Mouse (Mus musculus) MEL-GATA-1-ER (cell line): ENCODE results near the gene Kcnj2.

Experiments
- DNase-seq: peaks from one replicate; pipeline ENCODE4 v3.0.0-alpha.2; 2012; ENCODE audit warnings: low read depth; ENCODE audit errors: extremely low read depth

Gene Kcnj2

DNA sequence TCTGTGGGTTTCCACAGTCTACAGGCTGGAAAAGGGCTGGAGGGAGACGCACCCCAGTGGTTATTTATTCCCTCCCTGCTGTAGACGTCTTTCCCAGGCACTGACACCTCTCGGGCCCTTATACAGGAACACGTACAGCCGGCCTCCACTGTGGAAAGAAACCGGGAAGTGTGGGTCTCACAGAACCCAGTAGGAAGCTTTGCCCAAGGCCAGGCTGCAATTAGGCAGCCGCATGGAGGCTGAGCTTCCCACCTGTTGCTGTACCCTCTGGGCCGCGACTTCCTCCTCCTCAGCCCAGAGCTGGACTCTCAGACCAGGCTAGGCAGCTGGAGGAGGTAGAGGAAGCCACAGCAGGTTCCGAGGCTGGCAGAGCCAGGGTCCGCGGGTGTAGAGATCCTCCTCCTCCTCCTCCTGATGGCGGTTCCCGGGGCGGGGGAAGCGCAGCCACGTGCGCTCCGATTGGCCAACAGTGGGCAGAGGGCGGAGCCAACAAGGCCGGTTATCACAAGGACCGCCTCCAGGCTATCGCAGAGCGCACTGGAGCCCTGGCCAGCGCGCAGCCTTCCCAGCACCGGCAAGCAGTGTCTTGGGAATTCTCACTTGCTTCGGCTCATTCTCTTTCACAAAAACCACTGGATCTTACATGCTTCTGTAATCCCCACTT, at the start of gene Kcnj2:
Gene Kcnj2 (plus strand): TSS at position 530 of the 664 bp plus-strand sequence.
- DNase-seq: no peak

GRCm38 (mm10) chr11:111016206-111016605, 49.8 kb upstream of the Kcnj2 start:
- no peak for DNase-seq

DNA sequence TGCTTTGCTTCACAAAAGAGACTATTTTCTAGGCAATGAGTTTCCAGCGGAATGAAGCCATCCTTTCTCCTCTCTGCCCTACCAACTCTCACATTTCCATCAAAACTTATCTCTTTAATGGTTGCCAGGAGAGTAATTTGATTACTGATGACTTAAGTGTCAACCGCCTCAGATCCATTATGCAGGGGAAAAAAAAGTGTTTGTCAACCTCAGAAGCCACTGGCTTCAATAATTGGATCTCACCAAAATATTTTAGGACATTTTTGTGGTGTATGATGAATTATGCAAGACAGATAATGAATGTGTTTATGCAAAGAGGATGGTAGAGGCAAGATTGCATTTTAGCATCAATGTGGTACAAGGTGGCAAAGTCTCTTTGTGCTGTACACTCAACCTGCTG, 45.8 kb upstream of the Kcnj2 start:
- DNase-seq: no peak

DNA sequence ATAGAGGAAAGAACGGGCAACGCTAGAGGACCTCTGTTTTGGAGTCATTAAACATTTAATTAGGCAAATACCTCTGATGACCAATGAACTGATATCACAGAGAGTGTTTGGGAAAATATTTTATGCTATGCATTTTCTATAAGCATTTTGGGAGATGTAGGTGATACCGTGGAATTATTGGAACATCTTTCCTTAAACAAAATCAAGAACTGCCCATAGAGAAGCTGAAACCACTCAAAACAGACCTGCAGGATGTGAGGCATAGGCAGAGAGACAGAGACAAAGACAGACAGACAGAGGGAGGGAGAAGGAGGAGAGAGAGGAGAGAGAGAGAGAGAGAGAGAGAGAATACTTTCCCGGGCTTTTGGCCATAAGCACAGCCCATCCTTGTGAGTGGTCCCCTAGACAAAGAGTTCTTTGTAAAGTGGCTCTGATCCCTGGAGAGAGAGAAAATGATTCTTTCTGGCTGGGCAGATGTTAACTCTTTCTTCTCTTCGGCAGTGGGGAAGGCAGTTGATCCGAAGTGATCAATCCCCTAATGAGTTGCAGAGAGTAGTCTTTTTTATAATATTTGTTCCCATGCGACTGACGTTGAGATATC, 43.2 kb upstream of the Kcnj2 start:
- DNase-seq: no peak

- no peak for DNase-seq
These were observed 23.8 kb upstream of the Kcnj2 start for GRCm38 (mm10) chr11:111042175-111042574.

DNA sequence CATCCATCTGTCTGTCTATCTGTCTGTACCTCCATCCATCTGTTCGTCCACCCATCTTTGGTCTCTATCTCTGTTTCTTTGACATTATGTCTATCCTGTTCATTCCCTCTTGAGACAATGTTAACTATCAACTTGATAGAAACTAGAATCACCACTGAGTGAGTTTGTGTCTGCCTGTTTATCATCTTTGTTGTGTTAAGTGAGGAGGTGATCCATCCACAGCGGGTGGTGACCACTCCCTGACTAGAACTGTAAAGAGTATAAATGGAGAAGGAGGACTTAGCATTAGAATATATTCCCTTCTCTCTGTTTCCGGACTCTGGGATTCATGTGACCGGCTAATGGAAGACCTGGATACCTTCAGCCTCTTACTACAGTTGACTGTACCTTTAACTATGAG, 22.7 kb upstream of the Kcnj2 start:
- no peak for DNase-seq

- DNase-seq: no peak
These were observed 11.7 kb upstream of the Kcnj2 start for GRCm38 (mm10) chr11:111054252-111054651.

- no peak for DNase-seq
These were observed 10.8 kb upstream of the Kcnj2 start for GRCm38 (mm10) chr11:111054854-111055822.

GRCm38 (mm10) chr11:111056030-111056429, 9.9 kb upstream of the Kcnj2 start:
- DNase-seq: no peak

- DNase-seq: no peak
These were observed 8.5 kb upstream of the Kcnj2 start for GRCm38 (mm10) chr11:111057435-111057834.

DNA sequence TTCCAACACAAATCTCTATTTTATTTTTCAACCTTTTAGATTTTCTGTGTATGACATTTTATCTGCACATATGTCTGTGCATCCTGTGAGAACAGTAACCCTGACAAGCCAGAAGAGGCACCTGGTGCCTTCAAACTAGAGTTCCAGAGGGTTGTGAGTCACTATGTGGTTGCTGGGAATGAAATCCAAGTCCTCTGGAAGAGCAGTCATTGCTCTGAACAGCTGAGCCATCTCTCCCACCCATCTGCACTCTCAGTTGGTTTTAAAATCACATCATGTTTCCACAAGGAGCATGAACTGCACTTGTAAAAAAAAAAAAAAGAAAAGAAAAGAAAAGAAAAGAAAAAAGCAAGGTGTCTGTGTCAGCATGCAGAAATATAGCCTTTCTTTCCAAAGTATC, 6.5 kb upstream of the Kcnj2 start:
- no peak for DNase-seq

DNA sequence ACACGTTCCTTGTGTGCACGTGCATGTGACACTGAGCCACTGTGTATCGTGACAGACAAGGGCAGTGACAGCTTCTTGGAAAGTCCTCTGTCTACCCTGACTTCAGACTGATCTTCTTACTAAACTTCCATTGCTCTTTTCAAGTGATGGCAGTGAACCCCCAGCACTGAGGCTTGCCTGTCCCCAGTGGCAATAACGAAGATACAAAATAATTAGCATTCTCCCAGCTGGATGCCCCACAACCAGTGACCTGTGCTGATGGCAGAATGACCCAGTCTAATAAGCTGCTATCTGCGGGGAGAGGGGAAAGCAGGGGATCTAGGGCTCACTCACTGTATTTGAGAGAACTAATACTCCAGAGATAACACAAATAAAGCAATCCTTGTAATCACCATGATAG, 5.7 kb upstream of the Kcnj2 start:
- DNase-seq: no peak

DNA sequence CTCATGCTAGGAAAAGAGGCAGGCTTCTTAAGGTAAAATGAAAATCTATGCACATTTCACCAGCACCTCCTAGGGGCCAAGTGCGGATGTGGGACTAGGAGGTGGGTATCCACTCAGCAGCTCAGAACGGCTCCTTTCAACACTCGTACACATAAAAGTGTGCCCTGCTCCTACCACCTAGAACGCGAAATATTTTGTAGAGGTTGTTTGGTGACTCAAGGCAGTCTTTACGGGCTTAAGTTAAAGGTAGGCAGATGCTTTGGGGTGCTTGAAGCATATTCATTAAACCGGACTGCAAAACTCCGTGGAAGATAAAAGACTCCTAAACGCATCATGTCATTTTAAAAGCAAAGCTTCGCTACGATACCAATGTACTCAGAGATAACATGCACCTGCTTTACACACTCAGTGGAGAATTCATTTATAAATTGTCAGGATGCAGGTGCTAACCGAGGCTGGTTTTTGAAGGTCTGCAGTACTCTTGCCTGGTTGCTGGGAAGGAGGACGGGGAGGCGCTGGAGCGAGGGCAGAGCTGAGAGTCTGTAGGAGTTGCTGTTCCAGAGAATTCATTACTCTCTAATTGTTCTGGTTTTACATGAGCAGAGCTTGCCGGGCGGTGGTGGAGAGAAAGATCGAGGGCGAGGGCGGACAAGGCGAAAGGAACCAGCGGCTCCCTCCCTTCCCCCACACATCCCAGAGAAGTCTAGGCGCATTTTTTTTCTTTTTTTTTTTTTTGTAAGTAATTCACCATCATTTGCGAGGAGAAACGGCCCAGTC, 1.0 kb upstream of the Kcnj2 start:
- DNase-seq: no peak

- no peak for DNase-seq
These were observed 331 bp downstream of the Kcnj2 start for GRCm38 (mm10) chr11:111066299-111066691.

DNA sequence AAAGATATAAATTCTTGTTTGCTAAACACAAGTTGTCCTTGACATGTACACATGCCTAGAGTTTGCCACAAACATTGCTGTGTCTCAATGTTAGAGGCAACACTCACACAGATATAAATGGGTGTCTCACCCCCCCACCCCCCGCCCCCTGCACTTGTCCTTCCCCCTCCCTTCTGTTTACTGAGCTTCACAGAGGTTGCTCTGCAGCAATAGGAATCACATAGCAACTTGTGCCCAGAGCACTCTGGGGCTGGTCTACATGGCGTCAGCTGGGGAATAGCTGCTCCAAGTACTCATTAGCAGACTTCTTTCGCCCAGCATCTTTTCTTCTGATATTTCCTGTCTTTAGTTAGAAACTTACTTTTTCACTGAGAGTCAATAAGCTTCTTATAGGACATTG, 1.8 kb downstream of the Kcnj2 start:
- no peak for DNase-seq

- no peak for DNase-seq
These were observed 4.5 kb downstream of the Kcnj2 start for GRCm38 (mm10) chr11:111070460-111070859.

GRCm38 (mm10) chr11:111074131-111074530, 8.2 kb downstream of the Kcnj2 start:
- DNase-seq: no peak

- no peak for DNase-seq
These were observed 12.1 kb downstream of the Kcnj2 start for GRCm38 (mm10) chr11:111078107-111078506.

- no peak for DNase-seq
These were observed 17.0 kb downstream of the Kcnj2 start for GRCm38 (mm10) chr11:111083009-111083408.

DNA sequence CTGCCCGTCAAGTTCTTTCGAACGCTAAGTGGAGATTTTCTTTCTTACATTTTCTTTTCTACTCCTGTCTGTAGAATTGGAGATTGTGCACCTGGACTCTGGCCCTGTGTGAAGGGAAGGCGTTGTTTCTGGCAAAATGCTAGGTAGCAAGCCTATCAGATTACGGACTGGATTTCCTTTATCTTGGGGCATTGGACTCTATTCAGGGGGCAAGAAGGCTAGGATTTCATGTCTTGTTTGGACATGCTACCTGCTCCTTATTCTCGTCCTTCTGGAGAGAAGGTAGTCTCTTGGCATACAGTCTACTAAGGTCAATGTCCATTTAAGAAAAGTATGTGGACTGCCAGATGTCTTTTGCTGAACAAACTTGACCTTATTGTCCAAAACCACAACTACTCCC, 21.0 kb downstream of the Kcnj2 start:
- no peak for DNase-seq

- no peak for DNase-seq
These were observed 22.3 kb downstream of the Kcnj2 start for GRCm38 (mm10) chr11:111088226-111088625.
